Mouse (Mus musculus): ENCODE measurements at regions not wholly inside any gene's neighbourhood (a gene's known extent, or its start where the extent isn't known, plus 50 kb on each side); places are given as distances from the start of the nearest gene placed in this dataset.

DNA sequence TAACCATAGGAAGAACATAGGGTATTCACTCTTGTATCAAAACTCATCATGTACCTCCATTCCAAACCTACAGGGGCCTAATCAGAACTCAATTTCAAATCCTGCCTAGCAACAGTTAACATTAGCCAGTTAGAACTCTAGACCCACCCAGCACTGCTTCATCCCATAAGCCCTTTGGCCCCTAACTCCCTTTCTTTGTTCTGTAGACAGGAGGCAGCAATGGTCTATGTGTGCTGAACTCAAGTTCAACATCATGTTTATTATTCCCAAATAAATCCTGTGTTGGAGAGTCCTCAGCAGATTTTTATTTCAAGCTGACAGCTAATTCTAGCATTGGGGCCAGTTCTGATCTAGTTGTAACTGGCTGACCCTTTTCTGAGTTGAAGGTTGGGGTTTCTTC, 112.2 kb downstream of the Ipo8 start:
- ATAC-seq (replicated peaks; ENCODE audit: low FRiP score, poor library complexity, severe bottlenecking): no peak

DNA sequence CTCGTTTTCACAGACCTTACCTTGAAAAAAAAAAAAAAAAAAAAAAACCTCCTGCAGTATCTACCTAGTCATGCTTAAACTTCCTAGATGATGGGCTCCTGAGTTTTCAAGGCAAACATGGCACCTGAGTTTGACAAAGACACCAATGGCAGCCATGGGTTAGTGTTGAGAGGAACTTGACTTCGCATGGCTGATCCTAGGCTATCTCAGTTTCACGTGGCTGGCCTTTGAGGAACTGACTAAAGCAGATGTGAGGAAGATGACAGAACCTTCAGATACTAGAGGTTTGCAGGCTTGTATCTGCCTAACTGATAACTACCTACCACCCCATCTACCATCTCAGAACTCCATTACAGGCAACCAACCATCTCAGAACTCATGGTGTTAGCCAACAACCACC, 120.9 kb downstream of the Ipo8 start:
- no peak for ATAC-seq (replicated peaks; ENCODE audit: low FRiP score, poor library complexity, severe bottlenecking)

DNA sequence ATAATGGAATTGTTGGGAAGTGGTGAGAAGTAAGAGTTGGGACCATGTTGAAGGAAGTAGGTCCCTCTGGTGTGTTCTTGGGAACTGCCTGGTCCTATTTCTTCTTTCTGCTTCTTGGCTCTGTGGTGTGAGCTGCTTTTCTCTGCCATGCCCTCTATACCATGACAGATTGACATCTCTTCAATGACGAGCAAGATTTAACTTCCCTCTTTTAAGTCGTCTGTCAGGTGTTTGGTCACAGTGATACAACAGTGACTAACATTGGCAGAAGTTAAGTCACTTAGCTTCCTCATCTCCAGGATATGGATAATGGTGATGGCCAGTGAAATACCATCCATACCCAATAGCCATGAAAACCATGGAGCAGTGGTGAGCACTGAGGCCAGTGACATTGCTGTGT, 122.9 kb downstream of the Ipo8 start:
- no peak for ATAC-seq (replicated peaks; ENCODE audit: low FRiP score, poor library complexity, severe bottlenecking)

DNA sequence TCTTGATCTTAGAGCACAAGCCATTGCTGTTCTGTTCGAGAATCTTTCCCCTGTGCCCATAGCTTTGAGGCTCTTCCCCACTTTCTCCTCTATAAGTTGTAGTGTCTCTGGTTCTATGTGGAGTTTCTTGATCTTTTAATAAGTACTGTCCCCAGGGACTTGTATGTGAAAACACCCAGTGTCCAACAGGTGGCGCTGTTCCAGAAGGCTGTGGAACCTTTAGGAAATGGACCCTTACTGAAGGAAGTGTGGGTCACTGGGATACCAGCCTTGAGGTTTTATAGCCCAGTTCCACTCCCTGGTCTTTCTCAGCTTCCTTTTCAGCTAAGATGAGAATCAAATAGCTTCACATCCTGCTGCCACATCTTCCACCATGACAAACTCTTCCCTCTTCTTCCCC, 125.6 kb downstream of the Ipo8 start:
- ATAC-seq (replicated peaks; ENCODE audit: low FRiP score, poor library complexity, severe bottlenecking): no peak

DNA sequence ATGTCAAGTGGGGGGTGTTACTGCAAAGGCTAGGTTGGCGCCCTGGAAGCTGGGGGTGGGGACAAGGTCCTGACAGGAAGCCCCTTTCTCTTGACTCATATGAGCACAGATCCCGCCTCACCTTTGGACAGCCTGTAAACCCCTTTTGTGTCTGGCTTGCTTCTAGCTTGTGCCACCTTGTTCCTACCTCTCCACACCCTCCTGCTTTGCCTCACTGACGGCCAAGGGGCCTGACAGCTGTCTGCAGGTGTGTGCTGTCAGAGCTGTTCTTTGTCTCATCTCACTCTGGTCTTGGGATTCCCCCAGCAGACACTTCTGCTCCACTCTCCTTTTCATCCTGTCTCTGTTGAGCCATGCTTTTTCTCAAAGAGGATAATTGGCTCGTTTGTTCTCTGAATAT, 137.9 kb downstream of the Ipo8 start:
- no peak for ATAC-seq (replicated peaks; ENCODE audit: low FRiP score, poor library complexity, severe bottlenecking)

DNA sequence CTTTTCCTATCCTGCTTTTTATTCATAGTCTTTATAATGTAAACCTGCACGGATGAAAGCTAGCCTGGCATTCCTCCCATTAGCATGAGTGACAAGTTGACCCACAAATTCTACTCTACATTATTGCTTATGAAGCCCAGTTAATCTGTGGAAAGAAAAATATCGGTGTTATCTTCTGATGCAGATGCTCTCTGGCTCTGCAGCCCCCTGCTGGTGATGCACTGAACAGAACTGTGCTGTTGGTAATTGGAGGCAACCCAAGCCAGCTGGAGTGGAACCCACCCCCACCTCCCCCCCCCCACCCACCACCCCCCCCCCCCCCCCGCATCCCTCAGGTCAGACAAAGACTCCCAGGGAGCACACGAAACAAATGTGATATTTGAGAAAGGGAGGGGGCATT, 143.5 kb downstream of the Ipo8 start:
- ATAC-seq (replicated peaks; ENCODE audit: low FRiP score, poor library complexity, severe bottlenecking): peak; percentile 78

DNA sequence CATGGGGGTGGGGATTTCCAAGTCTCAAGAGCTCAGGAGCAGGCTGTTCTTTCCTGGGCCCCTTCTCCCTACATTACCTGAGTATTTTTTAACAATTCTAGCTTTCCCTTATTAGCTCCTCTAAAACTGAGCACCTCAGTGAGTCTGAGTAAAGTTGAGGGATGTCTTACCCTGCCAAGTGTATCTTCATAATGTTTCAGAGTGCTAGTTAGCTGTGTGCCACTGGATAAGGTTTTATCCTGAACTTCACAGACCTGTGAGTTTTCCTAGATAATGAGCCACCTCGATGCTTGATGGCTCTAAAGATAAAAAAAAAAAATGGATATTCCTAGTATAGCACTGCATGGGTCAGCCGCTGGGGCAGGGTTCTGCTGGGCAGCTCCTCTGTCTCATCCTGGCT, 171.1 kb downstream of the Ipo8 start:
- 0 out of 2 replicates have a peak, but pooled peaks have one; percentile 47 for ATAC-seq (replicated peaks; ENCODE audit: low FRiP score, poor library complexity, severe bottlenecking)

DNA sequence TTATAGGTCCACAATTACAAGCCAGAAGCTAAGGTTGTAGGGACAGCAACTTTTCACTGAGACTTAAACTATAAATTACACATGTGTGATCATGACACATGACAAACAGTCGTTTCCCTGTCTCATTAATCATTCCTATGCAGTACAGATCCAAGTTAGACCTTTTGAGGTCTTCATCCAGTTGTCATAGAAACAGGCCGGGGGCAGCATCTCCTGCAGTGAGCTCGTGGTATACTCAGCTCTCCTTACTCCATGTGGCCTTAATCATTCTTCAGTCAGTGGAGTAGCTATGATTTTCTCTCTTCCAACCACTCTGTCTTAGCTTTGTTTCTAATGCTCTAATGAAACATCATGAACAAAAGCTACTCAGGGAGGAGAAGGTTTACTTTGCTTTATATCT, 178.1 kb downstream of the Ipo8 start:
- no peak for ATAC-seq (replicated peaks; ENCODE audit: low FRiP score, poor library complexity, severe bottlenecking)

DNA sequence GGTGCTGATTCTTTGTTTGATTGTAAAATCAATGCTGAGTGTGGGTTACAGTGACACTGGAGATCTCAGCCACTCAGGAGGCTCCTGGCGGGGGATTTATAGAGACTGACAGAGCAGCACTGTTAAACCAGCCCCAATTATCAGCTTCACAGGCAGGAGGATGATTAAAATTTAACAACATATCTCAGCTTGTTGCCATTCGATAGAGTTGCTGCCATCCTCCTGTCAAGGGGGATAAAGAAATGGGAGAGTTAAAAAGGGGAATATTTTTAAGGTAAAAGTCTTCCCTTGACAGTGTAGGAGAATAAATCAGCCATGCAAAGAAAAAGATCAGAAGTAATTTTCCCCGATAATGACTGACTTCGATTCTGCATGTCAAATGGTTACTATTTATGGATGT, 178.8 kb downstream of the Ipo8 start:
- no peak for ATAC-seq (replicated peaks; ENCODE audit: low FRiP score, poor library complexity, severe bottlenecking)

DNA sequence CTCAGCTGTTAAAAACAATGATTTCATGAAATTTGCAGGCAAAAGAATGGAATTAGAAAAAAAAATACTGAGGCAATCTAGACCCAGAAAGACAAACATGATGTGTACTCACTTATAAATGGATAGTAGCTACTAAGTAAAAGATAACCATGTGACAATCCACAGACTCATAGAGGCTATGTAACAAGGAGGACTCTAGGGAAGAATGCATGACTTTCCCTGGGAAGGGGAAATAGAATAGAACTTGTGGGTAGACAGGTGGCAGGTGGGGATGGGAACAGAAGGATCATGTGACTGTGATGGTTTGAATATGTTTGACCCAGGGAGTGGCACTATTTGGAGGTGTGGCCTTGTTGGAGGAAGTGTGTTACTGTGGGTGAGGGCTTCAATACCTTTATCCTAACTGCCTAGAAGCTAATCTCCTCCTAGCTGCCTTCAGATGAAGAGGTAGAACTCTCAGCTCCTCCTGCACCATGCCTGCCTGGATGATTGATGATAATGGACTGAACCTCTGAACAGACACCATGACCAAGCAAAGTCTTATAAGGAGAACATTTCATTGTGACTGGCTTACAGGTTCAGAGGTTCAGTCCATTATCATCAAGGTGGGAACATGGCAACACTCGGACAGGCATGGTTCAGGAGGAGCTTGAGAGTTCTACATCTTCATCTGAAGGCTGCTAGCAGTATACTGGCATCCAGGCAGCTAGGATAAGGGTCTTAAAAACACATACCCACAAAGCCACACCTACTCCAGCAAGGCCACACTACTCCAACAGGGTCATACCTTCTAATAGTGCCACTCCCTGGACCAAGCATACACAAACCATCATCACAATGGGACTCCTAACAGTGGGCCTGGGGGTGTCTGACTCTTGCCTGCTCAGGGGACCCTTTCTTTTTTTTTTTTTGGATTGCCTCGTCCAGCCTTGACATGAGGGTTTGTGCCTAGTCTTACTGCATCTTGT, 183.6 kb downstream of the Ipo8 start:
- ATAC-seq (replicated peaks; ENCODE audit: low FRiP score, poor library complexity, severe bottlenecking): peak; percentile 92

DNA sequence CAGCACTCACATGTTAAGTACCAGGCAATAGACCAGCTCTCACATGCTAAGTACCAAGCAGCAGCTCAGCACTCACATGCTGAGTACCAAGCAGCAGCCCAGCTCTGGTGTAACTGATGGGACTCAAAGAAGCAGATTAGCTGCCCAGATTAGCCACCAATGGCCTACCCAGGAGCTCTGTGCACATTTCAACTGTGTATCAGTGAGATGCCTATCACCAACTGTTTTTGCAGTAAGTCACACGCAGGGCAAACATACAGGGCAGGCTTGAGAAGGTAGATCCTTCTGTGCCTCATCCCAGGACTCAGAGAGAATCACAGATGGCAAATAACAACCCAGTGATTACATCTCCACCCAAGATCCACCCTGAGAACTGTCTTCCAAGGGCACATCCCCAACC, 190.7 kb downstream of the Ipo8 start:
- peak; percentile 42 for ATAC-seq (replicated peaks; ENCODE audit: low FRiP score, poor library complexity, severe bottlenecking)

DNA sequence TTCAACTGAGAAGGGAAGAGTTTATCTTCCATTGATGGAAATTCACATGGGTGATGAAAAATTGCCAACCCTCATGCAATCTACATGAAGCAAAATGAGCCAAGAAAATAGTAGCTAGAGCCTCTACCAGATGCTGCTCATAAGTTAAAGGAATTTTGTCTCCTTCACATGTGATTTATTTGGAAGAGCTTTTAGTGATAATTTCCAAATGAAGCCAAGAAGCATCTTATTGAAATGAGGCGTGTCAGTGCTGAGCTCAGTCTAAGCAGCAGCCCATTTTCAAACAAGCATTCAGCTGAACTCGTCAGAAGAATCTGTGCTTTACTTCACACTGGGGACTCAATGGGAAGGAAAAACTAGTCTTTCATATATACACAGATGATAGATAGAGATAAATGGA, 190.0 kb upstream of the Tmtc1 start:
- no peak for ATAC-seq (replicated peaks; ENCODE audit: low FRiP score, poor library complexity, severe bottlenecking)

DNA sequence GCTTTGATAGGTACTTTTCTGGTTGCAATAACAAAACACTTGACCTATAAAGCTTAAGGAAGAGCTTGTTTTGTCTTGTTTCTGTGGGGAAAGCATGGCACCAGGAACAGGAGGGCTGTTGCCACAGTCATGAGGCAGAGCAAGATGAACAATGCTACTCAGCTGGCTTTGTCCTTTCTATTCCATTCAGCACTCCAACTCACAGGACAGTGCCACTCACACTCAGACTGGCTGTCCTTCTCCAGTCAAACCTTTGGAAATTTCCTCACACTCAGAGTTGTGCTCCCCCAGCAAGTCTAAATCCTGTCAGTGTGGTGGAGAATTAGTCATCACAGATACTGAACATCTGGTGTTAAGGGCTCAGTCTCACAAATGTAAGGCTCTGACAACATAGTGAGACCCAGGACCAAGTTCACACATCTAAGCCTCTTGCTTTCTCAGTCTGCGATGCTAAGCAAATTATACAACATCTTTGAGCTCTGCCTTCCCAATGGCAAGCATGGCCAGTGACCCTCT, 183.0 kb upstream of the Tmtc1 start:
- no peak for ATAC-seq (replicated peaks; ENCODE audit: low FRiP score, poor library complexity, severe bottlenecking)

DNA sequence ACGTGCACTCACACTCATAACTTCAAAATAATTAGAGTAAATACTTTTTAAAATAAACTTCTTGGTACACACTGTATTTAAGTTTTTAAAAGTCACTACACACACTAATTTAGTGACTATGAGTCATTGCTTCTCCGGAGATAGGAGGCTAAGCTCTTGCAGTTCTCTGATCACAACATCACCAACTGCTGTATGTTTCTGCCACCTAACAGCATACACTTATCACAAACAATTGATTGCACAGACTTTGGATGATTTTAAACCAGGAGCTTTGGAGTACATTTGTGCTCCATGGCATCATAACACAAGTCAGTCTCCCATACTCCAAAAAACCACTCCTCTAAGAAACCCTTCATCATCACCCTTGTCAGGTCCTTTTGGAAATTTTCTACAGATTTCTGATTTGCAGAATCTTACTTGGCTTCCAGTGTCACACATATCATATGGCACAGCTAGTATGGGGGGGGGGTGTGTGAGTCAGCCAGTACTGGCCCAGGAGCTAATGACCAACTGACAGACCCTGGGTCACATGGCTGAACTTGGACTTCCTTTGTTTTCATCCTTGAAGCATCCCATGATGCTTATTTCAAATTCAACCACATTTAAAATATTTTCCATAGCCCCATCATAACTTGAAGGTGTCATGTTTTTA, 179.1 kb upstream of the Tmtc1 start:
- no peak for ATAC-seq (replicated peaks; ENCODE audit: low FRiP score, poor library complexity, severe bottlenecking)

DNA sequence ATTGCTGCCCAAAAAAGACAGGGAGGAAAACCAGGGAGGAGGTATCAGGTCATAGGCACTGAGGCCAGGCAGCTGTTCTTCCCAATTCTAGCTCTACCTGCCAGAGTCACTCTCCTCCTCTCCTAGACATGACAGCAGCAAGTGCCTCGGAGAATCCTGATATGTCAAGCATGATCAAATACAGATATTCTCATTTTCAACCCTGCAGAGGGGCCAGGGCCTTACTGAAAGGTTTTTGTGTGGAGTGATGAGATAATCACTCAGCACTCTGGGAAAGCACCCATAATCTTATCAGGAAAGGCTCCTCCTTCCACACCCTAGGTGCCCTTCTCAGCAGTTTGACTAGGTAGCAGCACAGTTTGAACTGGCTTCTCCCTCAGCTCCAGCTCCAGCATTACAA, 175.8 kb upstream of the Tmtc1 start:
- peak; percentile 88 for ATAC-seq (replicated peaks; ENCODE audit: low FRiP score, poor library complexity, severe bottlenecking)

DNA sequence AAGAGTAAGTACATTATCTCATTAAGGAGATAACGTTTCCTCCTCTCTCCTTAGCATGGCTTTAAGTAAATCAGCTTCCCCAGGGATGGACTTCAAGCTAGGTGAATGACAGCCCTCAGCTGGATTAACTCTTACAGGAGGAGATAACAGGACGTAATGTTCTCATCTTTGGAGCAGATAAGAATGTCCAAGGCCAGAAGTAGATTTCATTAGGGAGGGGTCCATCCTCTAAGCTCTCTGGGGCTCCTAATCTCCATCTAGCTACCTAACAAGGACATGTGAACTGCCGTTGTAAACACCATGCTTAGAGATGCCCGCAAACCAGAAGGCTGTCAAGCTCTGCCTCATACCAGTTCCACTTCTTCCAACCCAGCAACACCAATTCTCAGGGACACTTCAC, 171.7 kb upstream of the Tmtc1 start:
- no peak for ATAC-seq (replicated peaks; ENCODE audit: low FRiP score, poor library complexity, severe bottlenecking)

DNA sequence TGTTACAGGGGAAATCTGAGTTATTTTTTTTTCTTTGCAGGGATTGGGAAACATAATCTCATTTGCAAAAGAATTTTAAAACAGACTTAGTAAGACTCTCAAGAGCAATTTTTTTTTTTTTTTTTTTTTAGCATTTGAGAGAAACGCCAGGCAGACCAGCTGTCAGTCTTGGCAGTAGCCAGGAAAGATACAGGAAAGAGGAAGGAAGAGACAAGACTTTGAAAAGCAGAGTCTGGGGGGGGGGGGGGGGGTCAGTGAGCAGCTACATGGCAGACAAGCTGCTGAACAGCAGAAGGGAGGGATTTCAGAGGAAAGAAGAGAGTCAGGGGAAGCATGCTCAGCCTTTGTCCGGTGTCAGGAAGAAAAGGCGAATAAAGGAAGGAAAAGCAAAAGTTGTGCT, 171.3 kb upstream of the Tmtc1 start:
- no peak for ATAC-seq (replicated peaks; ENCODE audit: low FRiP score, poor library complexity, severe bottlenecking)

DNA sequence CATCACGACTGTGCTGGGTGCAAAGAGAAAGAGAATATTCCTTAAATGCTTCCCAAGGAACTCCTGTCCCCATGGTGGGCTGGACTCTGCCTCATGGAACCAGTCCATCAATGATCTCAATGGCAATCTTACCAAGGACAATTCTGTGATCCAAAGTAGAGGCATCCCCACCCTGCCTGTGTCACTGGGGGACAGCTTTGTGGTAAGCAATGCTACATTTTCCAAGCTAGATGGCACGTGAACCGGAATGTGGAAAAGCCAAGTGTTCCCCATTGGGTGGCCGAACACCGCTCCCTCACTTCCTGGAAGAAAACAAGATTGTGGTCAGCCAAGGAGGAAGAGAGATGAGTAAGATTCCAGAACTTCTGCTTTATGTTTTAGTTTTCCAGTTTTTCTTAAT, 164.7 kb upstream of the Tmtc1 start:
- no peak for ATAC-seq (replicated peaks; ENCODE audit: low FRiP score, poor library complexity, severe bottlenecking)

DNA sequence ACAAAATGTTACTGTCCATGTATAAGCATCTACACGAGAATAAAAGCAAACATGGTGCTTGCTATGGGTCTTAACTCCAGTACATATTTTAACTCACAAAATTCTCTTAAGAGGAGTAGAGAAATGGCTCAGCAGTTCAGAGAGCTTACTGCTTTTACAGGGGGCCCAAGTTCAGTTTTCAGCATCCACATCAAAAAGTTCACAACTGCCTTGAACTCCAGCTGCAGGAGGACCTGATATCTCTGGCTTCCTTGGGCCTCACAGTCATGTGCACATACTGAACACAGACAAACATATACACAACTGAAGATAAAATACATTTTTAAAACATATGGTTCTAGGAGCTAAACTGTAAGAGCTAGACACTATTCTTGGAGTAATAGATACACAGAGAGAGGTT, 161.0 kb upstream of the Tmtc1 start:
- ATAC-seq (replicated peaks; ENCODE audit: low FRiP score, poor library complexity, severe bottlenecking): no peak

DNA sequence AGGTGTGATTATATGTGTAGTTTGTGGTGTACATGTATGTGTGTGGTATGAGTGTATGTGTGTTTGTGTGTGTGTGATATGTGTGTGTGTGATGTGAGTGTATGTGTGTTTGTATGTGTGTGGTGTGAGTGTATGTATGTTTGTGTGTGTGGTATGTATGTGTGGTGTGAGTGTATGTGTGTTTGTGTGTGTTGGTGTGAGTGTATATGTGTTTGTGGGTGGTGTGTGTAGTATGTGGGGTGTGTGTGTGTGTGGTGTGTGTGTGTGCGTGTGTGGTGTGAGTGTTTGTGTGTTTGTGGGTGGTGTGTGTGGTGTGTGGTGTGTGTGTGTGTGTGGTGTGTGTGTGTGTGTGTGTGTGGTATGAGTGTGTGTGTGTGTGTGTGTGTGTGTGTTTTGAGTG, 160.6 kb upstream of the Tmtc1 start:
- no peak for ATAC-seq (replicated peaks; ENCODE audit: low FRiP score, poor library complexity, severe bottlenecking)

DNA sequence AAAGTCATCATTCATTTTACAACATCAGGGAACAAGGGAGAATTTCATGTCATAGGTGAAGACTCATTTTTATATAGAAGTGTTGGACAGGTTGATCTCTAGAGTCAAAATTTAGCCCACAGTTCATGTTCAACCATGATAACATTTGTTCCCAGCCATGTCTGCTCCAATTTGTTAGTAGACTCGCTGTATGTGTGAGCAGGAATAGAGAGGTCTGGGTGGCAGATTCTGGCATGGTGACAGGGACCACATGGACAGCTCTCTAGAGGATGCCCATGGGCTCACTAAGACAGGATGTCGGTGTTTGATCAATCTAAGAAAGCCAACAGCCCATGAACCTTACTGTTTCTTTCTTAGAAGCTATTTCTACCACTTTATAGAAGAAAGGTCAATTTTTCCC, 159.7 kb upstream of the Tmtc1 start:
- peak; percentile 53 for ATAC-seq (replicated peaks; ENCODE audit: low FRiP score, poor library complexity, severe bottlenecking)

All from erythroid progenitor cell, adult 5-6 weeks (primary cell).